Mouse (Mus musculus): ENCODE results near the gene 9130008F23Rik.

9130008F23Rik gene

GRCm38 (mm10) chr17:40879924-40880691 lies at the start of gene 9130008F23Rik:
Gene 9130008F23Rik (minus strand): TSS chr17:40880559.
- peak; percentile 78 for DNase-seq (ENCODE audit: low spot score)

GRCm38 (mm10) chr17:40915499-40915898 lies 35.1 kb upstream of the 9130008F23Rik start:
- no peak for DNase-seq (ENCODE audit: low spot score)

GRCm38 (mm10) chr17:40914250-40914649 lies 33.9 kb upstream of the 9130008F23Rik start, which contains the start of gene Glyatl3:
Gene Glyatl3 (minus strand): TSS chr17:40914350.
- no peak for DNase-seq (ENCODE audit: low spot score)

GRCm38 (mm10) chr17:40904721-40905154 lies 24.4 kb upstream of the 9130008F23Rik start:
- peak; percentile 21 for DNase-seq (ENCODE audit: low spot score)

- DNase-seq (ENCODE audit: low spot score) = peak; percentile 10
Observed at GRCm38 (mm10) chr17:40904056-40904597, 23.8 kb upstream of the 9130008F23Rik start.

- DNase-seq (ENCODE audit: low spot score) = no peak
Observed at GRCm38 (mm10) chr17:40903345-40903744, 23.0 kb upstream of the 9130008F23Rik start.

- DNase-seq (ENCODE audit: low spot score) = no peak
Observed at GRCm38 (mm10) chr17:40899783-40900363, 19.5 kb upstream of the 9130008F23Rik start.

- peak; percentile 54 for DNase-seq (ENCODE audit: low spot score)
Observed at GRCm38 (mm10) chr17:40896863-40897262, 16.5 kb upstream of the 9130008F23Rik start.

GRCm38 (mm10) chr17:40887849-40888536 lies 7.6 kb upstream of the 9130008F23Rik start:
- no peak for DNase-seq (ENCODE audit: low spot score)

GRCm38 (mm10) chr17:40885155-40885554 lies 4.8 kb upstream of the 9130008F23Rik start:
- no peak for DNase-seq (ENCODE audit: low spot score)

GRCm38 (mm10) chr17:40882172-40882571 lies 1.8 kb upstream of the 9130008F23Rik start:
- DNase-seq (ENCODE audit: low spot score) = no peak

GRCm38 (mm10) chr17:40879528-40879923 lies 833 bp downstream of the 9130008F23Rik start:
- no peak for DNase-seq (ENCODE audit: low spot score)

- no peak for DNase-seq (ENCODE audit: low spot score)
Observed at GRCm38 (mm10) chr17:40877741-40878140, 2.6 kb downstream of the 9130008F23Rik start.

GRCm38 (mm10) chr17:40875568-40875967 lies 4.8 kb downstream of the 9130008F23Rik start:
- DNase-seq (ENCODE audit: low spot score) = no peak

GRCm38 (mm10) chr17:40874701-40875100 lies 5.7 kb downstream of the 9130008F23Rik start:
- no peak for DNase-seq (ENCODE audit: low spot score)

GRCm38 (mm10) chr17:40873582-40874011 lies 6.8 kb downstream of the 9130008F23Rik start:
- DNase-seq (ENCODE audit: low spot score) = peak; percentile 20

- DNase-seq (ENCODE audit: low spot score) = no peak
Observed at GRCm38 (mm10) chr17:40872626-40873025, 7.7 kb downstream of the 9130008F23Rik start.

GRCm38 (mm10) chr17:40868952-40869747 lies 11.2 kb downstream of the 9130008F23Rik start:
- no peak for DNase-seq (ENCODE audit: low spot score)

GRCm38 (mm10) chr17:40855065-40855464 lies 25.3 kb downstream of the 9130008F23Rik start:
- DNase-seq (ENCODE audit: low spot score) = no peak

GRCm38 (mm10) chr17:40837308-40837707 lies 43.1 kb downstream of the 9130008F23Rik start:
- peak; percentile 52 for DNase-seq (ENCODE audit: low spot score)

- DNase-seq (ENCODE audit: low spot score) = no peak
Observed at GRCm38 (mm10) chr17:40831870-40832269, 48.5 kb downstream of the 9130008F23Rik start.
